Mouse (Mus musculus): ENCODE results near the gene Gm8909. TPM values are rescaled to one million over a fixed set of nuclear protein-coding genes. Genes with fewer than 3 reads are reported as not detected.
"Not testable (repeated sequence)": the region's sequence is repeated elsewhere in the genome, so short reads cannot be mapped to it uniquely, and the experiment has no call there.

Gene Gm8909
- total RNA-seq, 2 experiments from 2014 or later = not detected

- DNase-seq (ENCODE audit: extremely low spot score in 1 of 2, low spot score in 1 of 2) = not testable (repeated sequence)
These were observed 47.5 kb downstream of the Gm8909 start for GRCm38 (mm10) chr17:36120839-36121238.

GRCm38 (mm10) chr17:36116545-36116944 lies 51.8 kb downstream of the Gm8909 start:
- not testable (repeated sequence) for DNase-seq (ENCODE audit: extremely low spot score in 1 of 2, low spot score in 1 of 2)

Other genes starting within 250 kb of the Gm8909 start
- 10 to 100 TPM; 70.3 to 80.6 TPM for gene Abcf1, start 198.8 kb downstream of the Gm8909 start, total RNA-seq (2021)
- 100 to 1,000 TPM; 143 to 153 TPM for gene Gnl1, start 188.7 kb downstream of the Gm8909 start, total RNA-seq (2021)
- gene Prr3, start 188.3 kb downstream of the Gm8909 start, total RNA-seq (2021) = 10 to 100 TPM; 40.2 to 53.1 TPM
- gene H2-T24, start 148.0 kb downstream of the Gm8909 start, total RNA-seq (2021) = 1 to 10 TPM; 1.4 to 1.7 TPM
- gene H2-T23, start 135.7 kb downstream of the Gm8909 start, total RNA-seq (2021) = 1 to 10 TPM; 3.9 to 4.8 TPM
- 1 to 10 TPM; 6.9 to 8.8 TPM for gene H2-T22, start 125.8 kb downstream of the Gm8909 start, total RNA-seq (2021)
- gene Gm6034, start 125.6 kb downstream of the Gm8909 start, total RNA-seq (2021) = not detected
- gene Gm11127, start 110.2 kb downstream of the Gm8909 start, total RNA-seq (2021) = 1 to 10 TPM; 1.1 to 1.2 TPM
- gene Gm19684, start 46.9 kb downstream of the Gm8909 start, total RNA-seq (2021) = not detected
- gene Gm7030, start 39.1 kb downstream of the Gm8909 start, total RNA-seq (2021) = not detected
- gene H2-T3, start 21.8 kb upstream of the Gm8909 start, total RNA-seq (2021) = not detected
- 10 to 100 TPM; 41.6 to 50.0 TPM for gene Rpp21, start 89.5 kb upstream of the Gm8909 start, total RNA-seq (2021)
- gene Trim39, start 103.7 kb upstream of the Gm8909 start, total RNA-seq (2021) = 10 to 100 TPM; 17.6 to 22.0 TPM
- gene H2-M10.2, start 118.0 kb upstream of the Gm8909 start, total RNA-seq (2021) = not detected
- not detected for gene H2-M10.1, start 157.6 kb upstream of the Gm8909 start, total RNA-seq (2021)
- gene H2-M10.3, start 199.9 kb upstream of the Gm8909 start, total RNA-seq (2021) = not detected